Mouse (Mus musculus): ENCODE measurements around the gene Wnk2. TPM values are rescaled to one million over a fixed set of nuclear protein-coding genes. Genes with fewer than 3 reads are reported as not detected.
A peak's percentile ranks its signal among the peaks of the same experiment; 100 is the strongest.

Wnk2 gene
- polyA plus RNA-seq, 1 experiment from 2014 or later = 1.6 TPM

GRCm38 (mm10) chr13:49192156-49192855, 44.5 kb upstream of the Wnk2 start:
- 65% methylated on average over 16 of the region's 16 CpGs for WGBS
- ATAC-seq (ENCODE audit: low FRiP score, low TSS enrichment) = no peak
- Histone ChIP-seq H3K4me2 (replicated peaks; ENCODE audit: low read depth) (no peak overlapping the region), H3K9me3 (ENCODE audit: control insufficient read depth, low read length) (no peaks in the 10 kb centered on the region), H3K9ac (ENCODE audit: low read length) (no peak overlapping the region), H3K4me1 (replicated peaks; ENCODE audit: control insufficient read depth, insufficient read depth) (no peaks in the 10 kb centered on the region), H3K4me3 (ENCODE audit: low read depth, low read length) (no peak overlapping the region), H3K27ac (replicated peaks) (no peak overlapping the region), H3K27me3 (ENCODE audit: control insufficient read depth, insufficient read depth, low read length) (no peaks in the 10 kb centered on the region), H3K36me3 (ENCODE audit: control insufficient read depth, insufficient read depth, low read length) (peaks cover 12% of the 10 kb centered on the region)
- no peak for DNase-seq (ENCODE audit: low spot score)
- TF ChIP-seq CTCF (IDR thresholded peaks at IDR 0.05; ENCODE audit: low read depth) = no peak

GRCm38 (mm10) chr13:49191673-49192035, 43.8 kb upstream of the Wnk2 start:
- H3K4me1 ChIP-seq (replicated peaks; ENCODE audit: control insufficient read depth, insufficient read depth) = peaks cover 5% of the 10 kb centered on the region
- H3K4me2 ChIP-seq (replicated peaks; ENCODE audit: low read depth) = no peak overlapping the region
- no peaks in the 10 kb centered on the region for H3K9me3 ChIP-seq (ENCODE audit: control insufficient read depth, low read length)
- DNase-seq (ENCODE audit: low spot score) (no peak), ATAC-seq (ENCODE audit: low FRiP score, low TSS enrichment) (no peak)
- 32% methylated on average over 5 of the region's 5 CpGs for WGBS
- TF ChIP-seq CTCF (IDR thresholded peaks at IDR 0.05; ENCODE audit: low read depth) (no peak), EP300 (optimal IDR thresholded peaks at IDR 0.05) (no peak)
- H3K27ac ChIP-seq (replicated peaks) = no peak overlapping the region
- no peaks in the 10 kb centered on the region for H3K27me3 ChIP-seq (ENCODE audit: control insufficient read depth, insufficient read depth, low read length)
- peaks cover 9% of the 10 kb centered on the region for H3K36me3 ChIP-seq (ENCODE audit: control insufficient read depth, insufficient read depth, low read length)
- H3K9ac ChIP-seq (ENCODE audit: low read length) = peak overlapping the region; percentile 1; the same call in 1 of the 2 replicates
- no peak overlapping the region for H3K4me3 ChIP-seq (ENCODE audit: low read depth, low read length)

GRCm38 (mm10) chr13:49190876-49191672, 43.3 kb upstream of the Wnk2 start:
- DNase-seq (ENCODE audit: low spot score) (no peak), ATAC-seq (ENCODE audit: low FRiP score, low TSS enrichment) (no peak)
- peaks cover 8% of the 10 kb centered on the region for H3K4me1 ChIP-seq (replicated peaks; ENCODE audit: control insufficient read depth, insufficient read depth)
- H3K36me3 ChIP-seq (ENCODE audit: control insufficient read depth, insufficient read depth, low read length) = peaks cover 9% of the 10 kb centered on the region
- no peaks in the 10 kb centered on the region for H3K9me3 ChIP-seq (ENCODE audit: control insufficient read depth, low read length)
- no peak overlapping the region for H3K4me2 ChIP-seq (replicated peaks; ENCODE audit: low read depth)
- peak overlapping the region; percentile 61; the same call in 1 of the 2 replicates for H3K27ac ChIP-seq (replicated peaks)
- no peaks in the 10 kb centered on the region for H3K27me3 ChIP-seq (ENCODE audit: control insufficient read depth, insufficient read depth, low read length)
- no peak for TF ChIP-seq EP300 (optimal IDR thresholded peaks at IDR 0.05)
- no peak for TF ChIP-seq CTCF (IDR thresholded peaks at IDR 0.05; ENCODE audit: low read depth)
- no peak overlapping the region for H3K4me3 ChIP-seq (ENCODE audit: low read depth, low read length)
- WGBS = 54% methylated on average over 7 of the region's 7 CpGs
- peak overlapping the region; percentile 1; the same call in 1 of the 2 replicates for H3K9ac ChIP-seq (ENCODE audit: low read length)

GRCm38 (mm10) chr13:49189970-49190870, 42.4 kb upstream of the Wnk2 start:
- DNase-seq (ENCODE audit: low spot score) = no peak
- ATAC-seq (ENCODE audit: low FRiP score, low TSS enrichment) = no peak
- Histone ChIP-seq H3K9me3 (ENCODE audit: control insufficient read depth, low read length) (no peaks in the 10 kb centered on the region), H3K4me1 (replicated peaks; ENCODE audit: control insufficient read depth, insufficient read depth) (peaks cover 8% of the 10 kb centered on the region), H3K27ac (replicated peaks) (peak overlapping the region; percentile 61), H3K36me3 (ENCODE audit: control insufficient read depth, insufficient read depth, low read length) (peaks cover 3% of the 10 kb centered on the region; the same call in 1 of the 2 replicates), H3K4me2 (replicated peaks; ENCODE audit: low read depth) (peak overlapping the region; percentile 8; the same call in 1 of the 2 replicates), H3K4me3 (ENCODE audit: low read depth, low read length) (no peak overlapping the region), H3K27me3 (ENCODE audit: control insufficient read depth, insufficient read depth, low read length) (no peaks in the 10 kb centered on the region), H3K9ac (ENCODE audit: low read length) (no peak overlapping the region)
- 58% methylated on average over 12 of the region's 12 CpGs for WGBS
- TF ChIP-seq EP300 (optimal IDR thresholded peaks at IDR 0.05) (no peak), CTCF (IDR thresholded peaks at IDR 0.05; ENCODE audit: low read depth) (no peak)

GRCm38 (mm10) chr13:49188966-49189360, 41.1 kb upstream of the Wnk2 start:
- H3K4me3 ChIP-seq (ENCODE audit: low read depth, low read length) = no peak overlapping the region
- no peak overlapping the region for H3K9ac ChIP-seq (ENCODE audit: low read length)
- peaks cover 8% of the 10 kb centered on the region for H3K4me1 ChIP-seq (replicated peaks; ENCODE audit: control insufficient read depth, insufficient read depth)
- H3K36me3 ChIP-seq (ENCODE audit: control insufficient read depth, insufficient read depth, low read length) = no peaks in the 10 kb centered on the region
- TF ChIP-seq EP300 (optimal IDR thresholded peaks at IDR 0.05) (no peak), CTCF (IDR thresholded peaks at IDR 0.05; ENCODE audit: low read depth) (no peak)
- no peak overlapping the region for H3K27ac ChIP-seq (replicated peaks)
- peak overlapping the region; percentile 91 for H3K4me2 ChIP-seq (replicated peaks; ENCODE audit: low read depth)
- H3K27me3 ChIP-seq (ENCODE audit: control insufficient read depth, insufficient read depth, low read length) = no peaks in the 10 kb centered on the region
- DNase-seq (ENCODE audit: low spot score) (no peak), ATAC-seq (ENCODE audit: low FRiP score, low TSS enrichment) (no peak)
- 73% methylated on average over 2 of the region's 2 CpGs for WGBS
- no peaks in the 10 kb centered on the region for H3K9me3 ChIP-seq (ENCODE audit: control insufficient read depth, low read length)

All from stomach, postnatal 0 days (tissue).